Mouse (Mus musculus): Measurements from ENCODE around the gene Tfap2d. TPM values are rescaled to one million over a fixed set of nuclear protein-coding genes. Genes with fewer than 3 reads are reported as not detected.

Tfap2d gene
- not detected in 2 replicates for total RNA-seq (2012; rRNA removed)

DNA sequence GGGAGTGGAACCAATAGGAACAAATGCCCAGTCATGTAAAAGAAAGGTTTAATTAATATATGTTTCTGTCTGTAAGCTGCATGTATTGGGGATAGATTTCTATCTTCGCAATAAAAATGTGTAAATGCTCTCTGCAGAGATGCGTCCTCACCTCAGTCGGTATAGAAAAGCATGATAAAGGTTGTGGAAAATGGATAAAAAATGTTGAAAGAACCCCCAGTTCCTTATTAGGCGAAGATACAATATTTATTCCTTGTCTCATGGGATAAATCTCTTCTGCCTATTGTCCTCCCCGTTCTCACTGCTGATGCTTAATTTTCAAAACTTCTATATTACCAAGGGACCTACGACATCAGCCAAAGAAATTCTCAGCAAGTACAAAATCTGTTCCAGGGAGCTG is at the start of gene Tfap2d:
Tfap2d (plus strand) TSS at position 392 of the 400 bp plus-strand sequence.
- TF ChIP-seq HCFC1 (IDR thresholded peaks at IDR 0.05; ENCODE audit: borderline replicate concordance, insufficient read depth, low read length) (no peak), ZNF384 (IDR thresholded peaks at IDR 0.05; ENCODE audit: low read depth, low read length) (no peak), CHD2 (IDR thresholded peaks at IDR 0.05; ENCODE audit: low read depth, low read length) (no peak), ZC3H11A (IDR thresholded peaks at IDR 0.05; ENCODE audit: borderline replicate concordance, low read depth, low read length) (no peak), MAFK (IDR thresholded peaks at IDR 0.05; ENCODE audit: insufficient read depth, low read depth, low read length) (no peak)
- H3K4me1 ChIP-seq (ENCODE audit: control insufficient read depth in 2 of 2, insufficient read depth in 2 of 2, low read length in 2 of 2, poor library complexity in 1 of 2), result 0 out of 4 replicates have a peak, but pooled peaks cover 0 to 2% of the 10 kb centered on the region in 2 experiments
- H3K9ac ChIP-seq (ENCODE audit: insufficient read depth, low read depth, low read length, poor library complexity, severe bottlenecking), result no peak within 1 kb of the TSS
- H3K36me3 ChIP-seq (ENCODE audit: control insufficient read depth, insufficient read depth, low read length, poor library complexity, severe bottlenecking), result no peaks in the 10 kb centered on the region
- no peak for DNase-seq (ENCODE audit: low read depth, low spot score)
- no peaks in the 10 kb centered on the region for H3K9me3 ChIP-seq (ENCODE audit: control insufficient read depth, insufficient read depth, low read depth, low read length)
- H3K4me3 ChIP-seq (ENCODE audit: insufficient read depth in 1 of 2, low read depth in 1 of 2, low read length in 2 of 2, poor library complexity in 1 of 2, severe bottlenecking in 1 of 2), result peak within 1 kb of the TSS in 1 of 2 experiments; percentile 51; a peak in 1 of 4 replicates
- in situ Hi-C loops (cut with MboI; ENCODE audit: low sequenced_read_pairs in 2 of 2, unreplicated experiment in 2 of 2), result loop anchor here (10.0 kb wide), 3 partner anchors 112 to 142 kb away; no protein-coding TSS in a partner anchor
- no peak within 1 kb of the TSS for H3K27ac ChIP-seq (ENCODE audit: insufficient read depth, low read depth, low read length, poor library complexity, severe bottlenecking)

GRCm38 (mm10) chr1:19056300-19056699 is 46.5 kb upstream of the Tfap2d start:
- H3K4me3 ChIP-seq (ENCODE audit: insufficient read depth in 1 of 2, low read depth in 1 of 2, low read length in 2 of 2, poor library complexity in 1 of 2, severe bottlenecking in 1 of 2), result no peak overlapping the region
- TF ChIP-seq ZNF384 (IDR thresholded peaks at IDR 0.05; ENCODE audit: low read depth, low read length), result no peak
- TF ChIP-seq MAFK (IDR thresholded peaks at IDR 0.05; ENCODE audit: insufficient read depth, low read depth, low read length), result no peak
- no peak for TF ChIP-seq ZC3H11A (IDR thresholded peaks at IDR 0.05; ENCODE audit: borderline replicate concordance, low read depth, low read length)
- TF ChIP-seq HCFC1 (IDR thresholded peaks at IDR 0.05; ENCODE audit: borderline replicate concordance, insufficient read depth, low read length), result no peak
- TF ChIP-seq CHD2 (IDR thresholded peaks at IDR 0.05; ENCODE audit: low read depth, low read length), result no peak
- in situ Hi-C loops (cut with MboI; ENCODE audit: low sequenced_read_pairs in 2 of 2, unreplicated experiment in 2 of 2), result no loop called here
- H3K4me1 ChIP-seq (ENCODE audit: control insufficient read depth in 2 of 2, insufficient read depth in 2 of 2, low read length in 2 of 2, poor library complexity in 1 of 2), result no peaks in the 10 kb centered on the region
- DNase-seq (ENCODE audit: low read depth, low spot score), result peak; percentile 13
- no peaks in the 10 kb centered on the region for H3K36me3 ChIP-seq (ENCODE audit: control insufficient read depth, insufficient read depth, low read length, poor library complexity, severe bottlenecking)
- no peak overlapping the region for H3K9ac ChIP-seq (ENCODE audit: insufficient read depth, low read depth, low read length, poor library complexity, severe bottlenecking)
- H3K9me3 ChIP-seq (ENCODE audit: control insufficient read depth, insufficient read depth, low read depth, low read length), result no peaks in the 10 kb centered on the region
- H3K27ac ChIP-seq (ENCODE audit: insufficient read depth, low read depth, low read length, poor library complexity, severe bottlenecking), result no peak overlapping the region

- Histone ChIP-seq H3K36me3 (ENCODE audit: control insufficient read depth, insufficient read depth, low read length, poor library complexity, severe bottlenecking) (no peaks in the 10 kb centered on the region), H3K4me1 (ENCODE audit: control insufficient read depth in 2 of 2, insufficient read depth in 2 of 2, low read length in 2 of 2, poor library complexity in 1 of 2) (no peaks in the 10 kb centered on the region), H3K4me3 (ENCODE audit: insufficient read depth in 1 of 2, low read depth in 1 of 2, low read length in 2 of 2, poor library complexity in 1 of 2, severe bottlenecking in 1 of 2) (no peak overlapping the region), H3K27ac (ENCODE audit: insufficient read depth, low read depth, low read length, poor library complexity, severe bottlenecking) (no peak overlapping the region), H3K9me3 (ENCODE audit: control insufficient read depth, insufficient read depth, low read depth, low read length) (no peaks in the 10 kb centered on the region), H3K9ac (ENCODE audit: insufficient read depth, low read depth, low read length, poor library complexity, severe bottlenecking) (no peak overlapping the region)
- DNase-seq (ENCODE audit: low read depth, low spot score), result no peak
- in situ Hi-C loops (cut with MboI; ENCODE audit: low sequenced_read_pairs in 2 of 2, unreplicated experiment in 2 of 2), result no loop called here
- TF ChIP-seq HCFC1 (IDR thresholded peaks at IDR 0.05; ENCODE audit: borderline replicate concordance, insufficient read depth, low read length) (no peak), MAFK (IDR thresholded peaks at IDR 0.05; ENCODE audit: insufficient read depth, low read depth, low read length) (no peak), ZC3H11A (IDR thresholded peaks at IDR 0.05; ENCODE audit: borderline replicate concordance, low read depth, low read length) (no peak), ZNF384 (IDR thresholded peaks at IDR 0.05; ENCODE audit: low read depth, low read length) (no peak), CHD2 (IDR thresholded peaks at IDR 0.05; ENCODE audit: low read depth, low read length) (no peak)
Observed at GRCm38 (mm10) chr1:19056861-19057260, 46.0 kb upstream of the Tfap2d start.

DNA sequence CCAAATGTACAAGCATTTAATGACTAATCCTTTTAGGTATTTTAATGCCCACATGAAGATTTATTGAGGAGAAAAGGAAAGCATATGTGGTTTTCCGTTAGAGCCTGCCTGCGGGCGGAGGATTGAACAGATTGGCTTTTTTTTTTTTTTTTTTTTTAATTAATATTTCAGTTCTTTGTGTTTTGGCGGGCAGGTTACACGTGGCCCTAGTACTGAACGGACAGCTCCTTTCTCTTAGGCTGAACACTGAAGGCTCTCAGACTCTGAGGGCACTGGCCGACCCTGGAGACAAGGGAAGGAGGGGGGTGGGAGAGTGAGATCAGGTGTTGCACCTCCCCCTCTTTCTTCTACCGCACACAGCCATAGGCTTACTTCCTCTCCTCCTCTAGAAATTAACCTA is 14.7 kb upstream of the Tfap2d start:
- DNase-seq (ENCODE audit: low read depth, low spot score), result no peak
- H3K4me3 ChIP-seq (ENCODE audit: insufficient read depth in 1 of 2, low read depth in 1 of 2, low read length in 2 of 2, poor library complexity in 1 of 2, severe bottlenecking in 1 of 2), result no peak overlapping the region
- H3K36me3 ChIP-seq (ENCODE audit: control insufficient read depth, insufficient read depth, low read length, poor library complexity, severe bottlenecking), result no peaks in the 10 kb centered on the region
- H3K9me3 ChIP-seq (ENCODE audit: control insufficient read depth, insufficient read depth, low read depth, low read length), result peaks cover 11% of the 10 kb centered on the region; the same call in 1 of the 2 replicates
- no peak for TF ChIP-seq ZNF384 (IDR thresholded peaks at IDR 0.05; ENCODE audit: low read depth, low read length)
- no peak for TF ChIP-seq HCFC1 (IDR thresholded peaks at IDR 0.05; ENCODE audit: borderline replicate concordance, insufficient read depth, low read length)
- TF ChIP-seq ZC3H11A (IDR thresholded peaks at IDR 0.05; ENCODE audit: borderline replicate concordance, low read depth, low read length), result no peak
- no peak for TF ChIP-seq MAFK (IDR thresholded peaks at IDR 0.05; ENCODE audit: insufficient read depth, low read depth, low read length)
- TF ChIP-seq CHD2 (IDR thresholded peaks at IDR 0.05; ENCODE audit: low read depth, low read length), result no peak
- no peaks in the 10 kb centered on the region for H3K4me1 ChIP-seq (ENCODE audit: control insufficient read depth in 2 of 2, insufficient read depth in 2 of 2, low read length in 2 of 2, poor library complexity in 1 of 2)
- no peak overlapping the region for H3K27ac ChIP-seq (ENCODE audit: insufficient read depth, low read depth, low read length, poor library complexity, severe bottlenecking)
- no peak overlapping the region for H3K9ac ChIP-seq (ENCODE audit: insufficient read depth, low read depth, low read length, poor library complexity, severe bottlenecking)
- in situ Hi-C loops (cut with MboI; ENCODE audit: low sequenced_read_pairs in 2 of 2, unreplicated experiment in 2 of 2), result no loop called here

Data from ES-E14 (cell line).